ENCODE assay signal across 8 mouse cellular contexts in the genomic region with DNA sequence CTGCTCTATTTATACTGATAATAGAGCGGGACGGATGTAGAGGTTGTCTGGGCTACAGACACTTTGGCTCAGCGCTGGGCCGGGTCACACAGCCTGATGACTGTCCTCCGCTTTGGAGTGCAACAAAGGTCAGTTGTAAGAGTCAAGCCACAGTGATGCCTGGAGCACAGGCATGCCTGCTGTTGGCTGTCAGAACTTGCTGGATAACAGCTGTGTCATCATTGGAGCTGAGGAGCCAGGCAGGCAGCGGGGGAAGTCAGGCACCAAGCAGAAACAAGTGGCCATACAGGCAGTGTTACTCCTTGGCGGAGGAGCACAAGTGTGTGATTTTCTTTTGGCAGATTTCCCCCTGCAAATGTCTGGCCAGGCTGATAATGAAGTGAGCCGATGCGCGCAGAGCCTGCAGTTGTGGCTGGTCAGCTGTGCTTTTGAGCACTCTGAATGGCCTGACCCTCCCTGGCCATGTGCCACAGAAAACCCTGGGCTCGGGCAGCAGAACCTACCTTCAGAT. TPM values are rescaled to one million over a fixed set of nuclear protein-coding genes. Genes with fewer than 3 reads are reported as not detected.
DNase-seq lines count a peak whose midpoint lies in the region; ATAC-seq and TF ChIP-seq lines count a peak whose summit lies in the region.

No protein-coding gene starts in this region.

- H3K9me3 ChIP-seq in hindbrain, embryonic 14.5 days (ENCODE audit: control insufficient read depth, low read length), result no peaks in the 10 kb centered on the region
- no peaks in the 10 kb centered on the region for H3K9me3 ChIP-seq in limb, embryonic 11.5 days (ENCODE audit: control insufficient read depth, low read length)
- H3K9me3 ChIP-seq in midbrain, postnatal 0 days (ENCODE audit: low read length), result no peaks in the 10 kb centered on the region

- no peak overlapping the region for H3K4me3 ChIP-seq in brown adipose tissue, adult 24 weeks (ENCODE audit: insufficient read depth, low read depth, low read length)
- peak overlapping the region; percentile 41 for H3K4me3 ChIP-seq in gastrocnemius, adult 2 months
- no peak overlapping the region for H3K4me3 ChIP-seq in hindbrain, embryonic 14.5 days (replicated peaks; ENCODE audit: low read length)
- no peak overlapping the region for H3K4me3 ChIP-seq in limb, embryonic 11.5 days (ENCODE audit: low read depth, low read length)
- no peak overlapping the region for H3K4me3 ChIP-seq in midbrain, postnatal 0 days (ENCODE audit: low read depth, low read length)

- 0 out of 2 replicates have a peak overlapping the region, but pooled peaks have one; percentile 6 for H3K27ac ChIP-seq in brown adipose tissue, adult 24 weeks (replicated peaks; ENCODE audit: low read depth, low read length)
- H3K27ac ChIP-seq in gastrocnemius, adult 2 months, result peak overlapping the region; percentile 82
- peak overlapping the region; percentile 45; the same call in 1 of the 2 replicates for H3K27ac ChIP-seq in hindbrain, embryonic 14.5 days
- H3K27ac ChIP-seq in limb, embryonic 11.5 days (replicated peaks; ENCODE audit: low read depth, low read length), result peak overlapping the region; percentile 36; the same call in 1 of the 2 replicates
- peak overlapping the region; percentile 26; the same call in 1 of the 2 replicates for H3K27ac ChIP-seq in midbrain, postnatal 0 days (ENCODE audit: low read depth, low read length)

- no peak overlapping the region for H3K4me2 ChIP-seq in hindbrain, embryonic 14.5 days (replicated peaks)
- H3K4me2 ChIP-seq in limb, embryonic 11.5 days (ENCODE audit: low read depth, severe bottlenecking), result no peak overlapping the region
- no peak overlapping the region for H3K4me2 ChIP-seq in midbrain, postnatal 0 days (ENCODE audit: low read depth, low read length, poor library complexity, severe bottlenecking)

- H3K27me3 ChIP-seq in hindbrain, embryonic 14.5 days (ENCODE audit: control insufficient read depth, insufficient read depth, low read length), result no peaks in the 10 kb centered on the region
- H3K27me3 ChIP-seq in limb, embryonic 11.5 days (ENCODE audit: control insufficient read depth, insufficient read depth, low read length), result no peaks in the 10 kb centered on the region
- no peaks in the 10 kb centered on the region for H3K27me3 ChIP-seq in midbrain, postnatal 0 days (ENCODE audit: insufficient read depth, low read length)

- peaks cover 63% of the 10 kb centered on the region for H3K4me1 ChIP-seq in brown adipose tissue, adult 24 weeks (ENCODE audit: control insufficient read depth, insufficient read depth, insufficient read length, low read length)
- peaks cover 19% of the 10 kb centered on the region for H3K4me1 ChIP-seq in hindbrain, embryonic 14.5 days (replicated peaks; ENCODE audit: control insufficient read depth, insufficient read depth, low read length)
- H3K4me1 ChIP-seq in limb, embryonic 11.5 days (ENCODE audit: control insufficient read depth, insufficient read depth, low read length), result peaks cover 55% of the 10 kb centered on the region
- H3K4me1 ChIP-seq in midbrain, postnatal 0 days (ENCODE audit: insufficient read depth, low read length), result peaks cover 8% of the 10 kb centered on the region; the same call in 1 of the 2 replicates

- ATAC-seq in hindbrain, embryonic 14.5 days (ENCODE audit: low FRiP score), result peak; percentile 35
- ATAC-seq in limb, embryonic 11.5 days (ENCODE audit: insufficient number of reproducible peaks, low FRiP score, low TSS enrichment, low read depth), result no peak
- peak; percentile 50; the same call in 1 of the 2 replicates for ATAC-seq in midbrain, postnatal 0 days (ENCODE audit: low FRiP score)

- no peak overlapping the region for H3K9ac ChIP-seq in hindbrain, embryonic 14.5 days
- no peak overlapping the region for H3K9ac ChIP-seq in limb, embryonic 11.5 days (ENCODE audit: low read length)
- no peak overlapping the region for H3K9ac ChIP-seq in midbrain, postnatal 0 days (replicated peaks; ENCODE audit: low read length, poor library complexity, severe bottlenecking)

- peak; percentile 42 for DNase-seq in adrenal gland, postnatal 14 days
- DNase-seq in adrenal gland, postnatal 4 days (ENCODE audit: low spot score in 2 of 2), result no peak
- peak; percentile 86 for DNase-seq in gastrocnemius, adult 2 months
- peak; percentile 64 for DNase-seq in hindbrain, embryonic 14.5 days (ENCODE audit: low spot score)
- DNase-seq in limb, embryonic 11.5 days (ENCODE audit: low spot score), result no peak
- peak; percentile 80 for DNase-seq in midbrain, postnatal 0 days (ENCODE audit: low spot score)
- DNase-seq in thymus, postnatal 25 days, result no peak

- intact Hi-C loops in gastrocnemius, adult 2 months (cut with DNase I), result no loop called here

- WGBS in hindbrain, embryonic 14.5 days, result 42% methylated on average over 11 of the region's 11 CpGs
- WGBS in limb, embryonic 11.5 days, result 78% methylated on average over 11 of the region's 11 CpGs
- 48% methylated on average over 11 of the region's 11 CpGs for WGBS in midbrain, postnatal 0 days

- H3K36me3 ChIP-seq in hindbrain, embryonic 14.5 days (replicated peaks; ENCODE audit: control insufficient read depth, insufficient read depth), result no peaks in the 10 kb centered on the region
- no peaks in the 10 kb centered on the region for H3K36me3 ChIP-seq in limb, embryonic 11.5 days (ENCODE audit: control insufficient read depth, insufficient read depth, low read length)
- H3K36me3 ChIP-seq in midbrain, postnatal 0 days (ENCODE audit: insufficient read depth, low read length), result no peaks in the 10 kb centered on the region

- no peak for TF ChIP-seq CTCF in gastrocnemius, adult 2 months (IDR thresholded peaks at IDR 0.05)
- TF ChIP-seq CTCF in midbrain, postnatal 0 days (IDR thresholded peaks at IDR 0.05), result no peak

RNA-seq across cellular contexts. Expression of a gene that starts 25.5 kb away (rescaled TPM):
- total RNA-seq in adrenal gland, postnatal 14 days (2021), result 38.2 and 40.3 TPM in 2 replicates
- total RNA-seq in adrenal gland, postnatal 4 days (2021), result 10 to 100 TPM; 42.2 to 45.0 TPM
- 8.4 and 13.2 TPM in 2 replicates for polyA plus RNA-seq in brown adipose tissue, adult 24 weeks (2012; ENCODE audit: insufficient read depth, insufficient read length, missing spikeins)
- total RNA-seq in gastrocnemius, adult 2 months (2021), result 1 to 10 TPM; 5.3 to 7.3 TPM
- 24.2 and 28.5 TPM in 2 replicates for polyA plus RNA-seq in hindbrain, embryonic 14.5 days (2014; fragmentation: Nextera tagmentation; extraction: Ambion mirVana)
- polyA plus RNA-seq in limb, embryonic 11.5 days (2014; fragmentation: Nextera tagmentation; extraction: Ambion mirVana), result 96.4 and 99.1 TPM in 2 replicates
- 18.4 and 19.8 TPM in 2 replicates for total RNA-seq in midbrain, postnatal 0 days (2014; rRNA removed)
- 22.2 and 22.5 TPM in 2 replicates for polyA plus RNA-seq in midbrain, postnatal 0 days (2015; fragmentation: Nextera tagmentation; extraction: Ambion mirVana)

Comparison
In these comparisons a context has a peak if more than half of its experiments do, and no peak if none do; other contexts are left out.
1. DNase-seq: peak in adrenal gland, postnatal 14 days (single experiment), gastrocnemius, adult 2 months (single experiment), hindbrain, embryonic 14.5 days (single experiment) and midbrain, postnatal 0 days (single experiment); none in adrenal gland, postnatal 4 days (0 of 2), limb, embryonic 11.5 days (single experiment) and thymus, postnatal 25 days (single experiment).
2. H3K27ac ChIP-seq: peak in every context shown above with its lines; median percentile 82 in gastrocnemius, adult 2 months; 45 in hindbrain, embryonic 14.5 days; 36 in limb, embryonic 11.5 days; 26 in midbrain, postnatal 0 days; 6 in brown adipose tissue, adult 24 weeks.